In the genomic region with DNA sequence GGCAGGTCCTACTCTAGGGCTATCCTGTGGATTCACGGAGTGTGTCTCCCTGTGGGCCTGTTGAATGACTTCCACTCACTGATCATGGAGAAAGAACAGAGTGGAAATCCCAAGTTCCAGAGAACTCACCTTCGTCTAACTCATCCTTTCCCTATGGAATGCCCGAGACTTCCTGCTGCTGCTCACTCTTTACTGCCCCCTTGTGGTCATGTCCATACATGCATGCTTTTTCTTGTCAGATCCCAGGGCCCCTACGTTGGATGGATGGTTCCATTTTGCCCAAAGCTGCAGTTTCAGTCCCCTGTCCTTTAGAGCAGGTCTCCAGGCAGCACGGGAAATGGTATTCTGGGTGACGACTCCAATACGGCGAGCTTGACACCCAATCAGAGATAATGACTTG, we compare ENCODE assay signal across 9 mouse cellular contexts. TPM values are rescaled to one million over a fixed set of nuclear protein-coding genes. Genes with fewer than 3 reads are reported as not detected.
DNase-seq lines count a peak whose midpoint lies in the region; ATAC-seq lines count a peak whose summit lies in the region.
"Had no signal": no experiment of that assay in that cellular context is flagged by ENCODE, and none has a peak within 500 bp of the region (broad histone marks: within the 10 kb centered on the region; RNA-seq: fewer than 3 reads in every experiment).

No protein-coding gene starts in this region.

- no peaks in the 10 kb centered on the region for H3K27me3 ChIP-seq in hindbrain, embryonic 10.5 days (ENCODE audit: insufficient read depth, poor library complexity, severe bottlenecking)
- no peaks in the 10 kb centered on the region for H3K27me3 ChIP-seq in hindbrain, embryonic 13.5 days
- no peaks in the 10 kb centered on the region for H3K27me3 ChIP-seq in embryonic facial prominence, embryonic 12.5 days
- no peaks in the 10 kb centered on the region for H3K27me3 ChIP-seq in intestine, embryonic 15.5 days (replicated peaks)
- H3K27me3 ChIP-seq: embryonic facial prominence, embryonic 13.5 days had no signal

- no peak for ATAC-seq in hindbrain, embryonic 13.5 days (ENCODE audit: low FRiP score)
- no peak for ATAC-seq in embryonic facial prominence, embryonic 12.5 days (ENCODE audit: insufficient number of reproducible peaks, insufficient read depth, low FRiP score, low TSS enrichment)
- no peak for ATAC-seq in intestine, embryonic 15.5 days

- H3K4me2 ChIP-seq in hindbrain, embryonic 13.5 days = no peak overlapping the region
- H3K4me2 ChIP-seq in embryonic facial prominence, embryonic 12.5 days (replicated peaks) = no peak overlapping the region
- H3K4me2 ChIP-seq in intestine, embryonic 15.5 days (replicated peaks) = no peak overlapping the region
- H3K4me2 ChIP-seq: embryonic facial prominence, embryonic 13.5 days had no signal

- H3K9me3 ChIP-seq in hindbrain, embryonic 10.5 days = no peaks in the 10 kb centered on the region
- H3K9me3 ChIP-seq in hindbrain, embryonic 13.5 days = no peaks in the 10 kb centered on the region
- H3K9me3 ChIP-seq in embryonic facial prominence, embryonic 12.5 days = no peaks in the 10 kb centered on the region
- no peaks in the 10 kb centered on the region for H3K9me3 ChIP-seq in intestine, embryonic 15.5 days
- H3K9me3 ChIP-seq: embryonic facial prominence, embryonic 13.5 days had no signal

- 11% methylated on average over 8 of the region's 8 CpGs for WGBS in hindbrain, embryonic 10.5 days
- WGBS in hindbrain, embryonic 13.5 days = 9% methylated on average over 8 of the region's 8 CpGs
- WGBS in embryonic facial prominence, embryonic 12.5 days = 6% methylated on average over 8 of the region's 8 CpGs
- WGBS in intestine, embryonic 15.5 days = 11% methylated on average over 8 of the region's 8 CpGs

- H3K27ac ChIP-seq in hindbrain, embryonic 10.5 days = no peak overlapping the region
- H3K27ac ChIP-seq in hindbrain, embryonic 13.5 days = no peak overlapping the region
- peak overlapping the region; percentile 48; the same call in 1 of the 2 replicates for H3K27ac ChIP-seq in embryonic facial prominence, embryonic 12.5 days
- H3K27ac ChIP-seq in intestine, embryonic 15.5 days = 0 out of 2 replicates have a peak overlapping the region, but pooled peaks have one; percentile 41
- H3K27ac ChIP-seq: embryonic facial prominence, embryonic 13.5 days had no signal

- no peak overlapping the region for H3K4me3 ChIP-seq in hindbrain, embryonic 10.5 days
- H3K4me3 ChIP-seq in hindbrain, embryonic 13.5 days = no peak overlapping the region
- H3K4me3 ChIP-seq in embryonic facial prominence, embryonic 12.5 days = no peak overlapping the region
- no peak overlapping the region for H3K4me3 ChIP-seq in intestine, embryonic 15.5 days (replicated peaks)
- H3K4me3 ChIP-seq: embryonic facial prominence, embryonic 13.5 days had no signal

- H3K4me1 ChIP-seq in hindbrain, embryonic 10.5 days (replicated peaks) = peaks cover 26% of the 10 kb centered on the region
- peaks cover 16% of the 10 kb centered on the region for H3K4me1 ChIP-seq in hindbrain, embryonic 13.5 days (replicated peaks)
- peaks cover 14% of the 10 kb centered on the region for H3K4me1 ChIP-seq in embryonic facial prominence, embryonic 12.5 days
- peaks cover 12% of the 10 kb centered on the region; the same call in 1 of the 2 replicates for H3K4me1 ChIP-seq in intestine, embryonic 15.5 days (replicated peaks)

- intact Hi-C loops in left cerebral cortex, postnatal 4 days (cut with DNase I) = loop anchor here (5.0 kb wide), 1 partner anchor 49 kb away; a partner anchor contains a TSS

- H3K9ac ChIP-seq in hindbrain, embryonic 13.5 days = no peak overlapping the region
- H3K9ac ChIP-seq in embryonic facial prominence, embryonic 12.5 days = no peak overlapping the region
- 0 out of 2 replicates have a peak overlapping the region, but pooled peaks have one; percentile 9 for H3K9ac ChIP-seq in intestine, embryonic 15.5 days
- H3K9ac ChIP-seq: embryonic facial prominence, embryonic 13.5 days had no signal

- H3K36me3 ChIP-seq in hindbrain, embryonic 10.5 days = peaks cover 43% of the 10 kb centered on the region
- peaks cover 38% of the 10 kb centered on the region for H3K36me3 ChIP-seq in hindbrain, embryonic 13.5 days
- peaks cover 48% of the 10 kb centered on the region for H3K36me3 ChIP-seq in embryonic facial prominence, embryonic 12.5 days
- peaks cover 31% of the 10 kb centered on the region for H3K36me3 ChIP-seq in intestine, embryonic 15.5 days

- peak; percentile 80 for DNase-seq in hindbrain, embryonic 10.5 days (ENCODE audit: low spot score)
- peak; percentile 85 for DNase-seq in adrenal gland, postnatal 14 days
- peak; percentile 74 for DNase-seq in left cerebral cortex, postnatal 4 days
- peak; percentile 85 for DNase-seq in naive thymus-derived CD4-positive, alpha-beta T cell, adult 2 months (ENCODE audit: low read depth)
- DNase-seq in thymus, postnatal 0 days (ENCODE audit: low spot score) = peak; percentile 75

RNA-seq across cellular contexts. Expression of a gene that starts 3.0 kb away (rescaled TPM):
- polyA plus RNA-seq in hindbrain, embryonic 10.5 days (2016; fragmentation: Nextera tagmentation; extraction: Ambion mirVana) = 1,124 and 1,374 TPM in 2 replicates
- polyA plus RNA-seq in hindbrain, embryonic 13.5 days (2015; fragmentation: Nextera tagmentation; extraction: Ambion mirVana) = 895 and 907 TPM in 2 replicates
- 786 and 963 TPM in 2 replicates for total RNA-seq in adrenal gland, postnatal 14 days (2021)
- 1,232 and 1,233 TPM in 2 replicates for polyA plus RNA-seq in embryonic facial prominence, embryonic 12.5 days (2016; fragmentation: Nextera tagmentation; extraction: Ambion mirVana)
- polyA plus RNA-seq in intestine, embryonic 15.5 days (2015; fragmentation: Nextera tagmentation; extraction: Ambion mirVana) = 1,607 and 1,644 TPM in 2 replicates
- 100 to 1,000 TPM; 657 to 680 TPM for total RNA-seq in left cerebral cortex, postnatal 4 days (2021)
- 1,964 and 2,053 TPM in 2 replicates for polyA plus RNA-seq in thymus, postnatal 0 days (2015; fragmentation: Nextera tagmentation; extraction: Ambion mirVana)

RNA-seq across cellular contexts. Expression of a gene that starts 8.8 kb away (rescaled TPM):
- polyA plus RNA-seq in hindbrain, embryonic 10.5 days (2016; fragmentation: Nextera tagmentation; extraction: Ambion mirVana) = 56.9 and 57.5 TPM in 2 replicates
- polyA plus RNA-seq in hindbrain, embryonic 13.5 days (2015; fragmentation: Nextera tagmentation; extraction: Ambion mirVana) = 42.2 and 42.4 TPM in 2 replicates
- total RNA-seq in adrenal gland, postnatal 14 days (2021) = 59.7 and 60.4 TPM in 2 replicates
- 56.1 and 57.9 TPM in 2 replicates for polyA plus RNA-seq in embryonic facial prominence, embryonic 12.5 days (2016; fragmentation: Nextera tagmentation; extraction: Ambion mirVana)
- polyA plus RNA-seq in intestine, embryonic 15.5 days (2015; fragmentation: Nextera tagmentation; extraction: Ambion mirVana) = 31.8 and 34.7 TPM in 2 replicates
- 10 to 100 TPM; 85.8 to 87.0 TPM for total RNA-seq in left cerebral cortex, postnatal 4 days (2021)
- 19.9 and 21.5 TPM in 2 replicates for polyA plus RNA-seq in thymus, postnatal 0 days (2015; fragmentation: Nextera tagmentation; extraction: Ambion mirVana)

RNA-seq across cellular contexts. Expression of a gene that starts 49.7 kb away (rescaled TPM):
- 32.6 and 42.6 TPM in 2 replicates for polyA plus RNA-seq in hindbrain, embryonic 10.5 days (2016; fragmentation: Nextera tagmentation; extraction: Ambion mirVana)
- 19.9 and 23.4 TPM in 2 replicates for polyA plus RNA-seq in hindbrain, embryonic 13.5 days (2015; fragmentation: Nextera tagmentation; extraction: Ambion mirVana)
- total RNA-seq in adrenal gland, postnatal 14 days (2021) = 48.9 and 54.8 TPM in 2 replicates
- 46.8 and 47.1 TPM in 2 replicates for polyA plus RNA-seq in embryonic facial prominence, embryonic 12.5 days (2016; fragmentation: Nextera tagmentation; extraction: Ambion mirVana)
- 56.9 and 58.2 TPM in 2 replicates for polyA plus RNA-seq in intestine, embryonic 15.5 days (2015; fragmentation: Nextera tagmentation; extraction: Ambion mirVana)
- 10 to 100 TPM; 23.9 to 24.7 TPM for total RNA-seq in left cerebral cortex, postnatal 4 days (2021)
- polyA plus RNA-seq in thymus, postnatal 0 days (2015; fragmentation: Nextera tagmentation; extraction: Ambion mirVana) = 40.2 and 44.8 TPM in 2 replicates

Comparison
In these comparisons a context has a peak if more than half of its experiments do, and no peak if none do; other contexts are left out.
1. H3K27ac ChIP-seq: peak in embryonic facial prominence, embryonic 12.5 days (single experiment) and intestine, embryonic 15.5 days (single experiment); none in hindbrain, embryonic 10.5 days (single experiment) and hindbrain, embryonic 13.5 days (single experiment).
2. Peak in every context shown above with its lines, with median percentiles within 50 percentile points of each other: DNase-seq.